Mouse (Mus musculus): ENCODE data around the gene St6galnac3. TPM values are rescaled to one million over a fixed set of nuclear protein-coding genes. Genes with fewer than 3 reads are reported as not detected.

Gene St6galnac3
- polyA plus RNA-seq, 1 experiment = 3.2 TPM

DNA sequence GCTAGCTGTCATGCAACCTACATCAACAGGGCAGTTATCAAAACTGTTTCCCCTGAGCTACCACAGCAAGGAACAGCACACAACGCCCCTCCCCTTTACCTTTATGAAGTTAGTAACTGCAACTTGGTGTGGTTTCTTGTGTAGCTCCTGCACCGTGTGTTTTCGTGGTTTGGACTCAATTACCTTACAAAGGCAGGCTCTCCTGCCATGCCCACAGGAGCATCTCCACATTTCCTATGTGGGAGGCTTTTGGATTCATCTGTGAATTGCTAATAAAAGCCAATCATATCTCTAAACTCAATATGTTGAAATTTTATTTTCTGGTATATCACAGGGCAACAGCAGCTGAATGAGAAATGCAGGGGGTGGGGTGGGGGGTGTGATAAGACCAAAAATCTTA, 144.8 kb downstream of the St6galnac3 start:
- Histone ChIP-seq H3K27me3 (replicated peaks; ENCODE audit: control insufficient read depth, insufficient read depth, low read length) (no peaks in the 10 kb centered on the region), H3K36me3 (ENCODE audit: control insufficient read depth, insufficient read depth, low read length) (no peaks in the 10 kb centered on the region), H3K27ac (ENCODE audit: insufficient read depth, low read depth, low read length) (no peak overlapping the region), H3K4me1 (ENCODE audit: control insufficient read depth, insufficient read depth, low read length) (0 out of 2 replicates have a peak, but pooled peaks cover 2% of the 10 kb centered on the region), H3K4me3 (ENCODE audit: insufficient read depth, low read depth, low read length) (no peak overlapping the region)
- DNase-seq = no peak
- TF ChIP-seq POLR2A (IDR thresholded peaks at IDR 0.05; ENCODE audit: low read depth, low read length) = no peak
- no peak for TF ChIP-seq CTCF (conservative IDR thresholded peaks at IDR 0.05; ENCODE audit: insufficient read depth, insufficient read length, low read depth, low read length)
- 88% methylated on average over 3 of the region's 3 CpGs for WGBS

DNA sequence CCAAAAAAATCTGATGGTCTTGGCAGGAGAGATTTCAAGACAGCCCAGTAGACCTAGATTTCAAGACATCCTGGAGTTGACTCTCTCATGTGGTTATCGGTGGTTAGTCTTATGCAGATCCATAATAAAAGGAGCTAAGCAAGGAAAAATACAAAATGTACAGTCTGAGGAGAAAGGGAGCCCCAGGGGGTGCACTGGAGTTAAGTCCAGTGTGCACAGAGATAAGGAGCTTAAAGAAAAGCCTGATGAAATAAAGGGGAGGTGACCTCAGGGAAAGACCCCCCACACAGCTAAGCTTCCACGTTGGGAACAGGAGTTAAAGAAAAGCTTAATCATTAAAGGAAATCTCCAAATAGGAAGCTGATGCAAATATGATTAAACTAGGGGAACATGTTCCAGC, 147.7 kb downstream of the St6galnac3 start:
- Histone ChIP-seq H3K27ac (ENCODE audit: insufficient read depth, low read depth, low read length) (no peak overlapping the region), H3K36me3 (ENCODE audit: control insufficient read depth, insufficient read depth, low read length) (no peaks in the 10 kb centered on the region), H3K27me3 (replicated peaks; ENCODE audit: control insufficient read depth, insufficient read depth, low read length) (no peaks in the 10 kb centered on the region), H3K4me3 (ENCODE audit: insufficient read depth, low read depth, low read length) (no peak overlapping the region), H3K4me1 (ENCODE audit: control insufficient read depth, insufficient read depth, low read length) (no peaks in the 10 kb centered on the region)
- 57% methylated on average over 2 of the region's 2 CpGs for WGBS
- TF ChIP-seq CTCF (conservative IDR thresholded peaks at IDR 0.05; ENCODE audit: insufficient read depth, insufficient read length, low read depth, low read length) (no peak), POLR2A (IDR thresholded peaks at IDR 0.05; ENCODE audit: low read depth, low read length) (no peak)
- no peak for DNase-seq

DNA sequence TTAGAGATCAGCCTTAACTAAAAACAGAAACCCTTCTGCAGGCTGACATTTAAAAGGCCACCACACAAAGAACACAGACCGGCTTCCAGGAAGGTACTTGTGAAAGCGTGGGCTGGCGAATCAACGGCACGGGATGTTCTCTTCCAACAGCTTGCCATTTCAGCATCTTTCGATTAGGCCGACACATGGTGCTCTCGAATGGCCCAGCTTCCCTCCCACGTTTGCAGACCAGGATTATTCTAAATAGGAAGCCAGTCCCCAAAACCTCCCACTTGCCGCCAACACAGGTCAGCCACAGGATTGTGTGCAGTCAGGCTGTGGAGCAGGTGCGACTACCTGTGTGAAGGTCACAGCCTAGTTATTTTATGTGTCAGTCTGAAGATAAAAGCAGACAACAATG, 153.8 kb downstream of the St6galnac3 start:
- WGBS = 85% methylated on average over 11 of the region's 11 CpGs
- Histone ChIP-seq H3K27ac (ENCODE audit: insufficient read depth, low read depth, low read length) (no peak overlapping the region), H3K4me1 (ENCODE audit: control insufficient read depth, insufficient read depth, low read length) (no peaks in the 10 kb centered on the region), H3K27me3 (replicated peaks; ENCODE audit: control insufficient read depth, insufficient read depth, low read length) (no peaks in the 10 kb centered on the region), H3K4me3 (ENCODE audit: insufficient read depth, low read depth, low read length) (no peak overlapping the region), H3K36me3 (ENCODE audit: control insufficient read depth, insufficient read depth, low read length) (no peaks in the 10 kb centered on the region)
- TF ChIP-seq CTCF (conservative IDR thresholded peaks at IDR 0.05; ENCODE audit: insufficient read depth, insufficient read length, low read depth, low read length) (no peak), POLR2A (IDR thresholded peaks at IDR 0.05; ENCODE audit: low read depth, low read length) (no peak)
- DNase-seq = no peak

DNA sequence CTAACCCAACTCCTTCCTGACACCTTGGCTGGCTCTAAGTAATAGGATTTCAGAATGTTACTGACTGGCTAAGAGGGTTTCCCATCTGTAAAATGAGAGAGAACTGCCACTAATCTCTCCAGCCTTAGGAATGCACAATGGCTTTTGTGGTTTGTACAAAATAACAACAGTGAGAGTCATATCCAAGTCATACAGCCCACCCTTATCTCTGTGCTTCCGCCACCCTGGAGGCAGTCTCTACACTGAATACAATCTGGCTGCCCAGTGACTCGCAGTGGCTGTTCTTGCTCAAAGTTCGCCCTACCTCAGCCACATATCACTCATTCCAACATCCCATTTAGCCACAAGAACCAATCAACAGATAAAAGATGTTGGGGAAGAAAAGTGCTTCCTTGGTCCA, 156.2 kb downstream of the St6galnac3 start:
- Histone ChIP-seq H3K27ac (ENCODE audit: insufficient read depth, low read depth, low read length) (no peak overlapping the region), H3K4me3 (ENCODE audit: insufficient read depth, low read depth, low read length) (no peak overlapping the region), H3K4me1 (ENCODE audit: control insufficient read depth, insufficient read depth, low read length) (no peaks in the 10 kb centered on the region), H3K36me3 (ENCODE audit: control insufficient read depth, insufficient read depth, low read length) (no peaks in the 10 kb centered on the region), H3K27me3 (replicated peaks; ENCODE audit: control insufficient read depth, insufficient read depth, low read length) (no peaks in the 10 kb centered on the region)
- WGBS = 93% methylated on average over 3 of the region's 3 CpGs
- no peak for TF ChIP-seq POLR2A (IDR thresholded peaks at IDR 0.05; ENCODE audit: low read depth, low read length)
- no peak for TF ChIP-seq CTCF (conservative IDR thresholded peaks at IDR 0.05; ENCODE audit: insufficient read depth, insufficient read length, low read depth, low read length)
- DNase-seq = no peak

DNA sequence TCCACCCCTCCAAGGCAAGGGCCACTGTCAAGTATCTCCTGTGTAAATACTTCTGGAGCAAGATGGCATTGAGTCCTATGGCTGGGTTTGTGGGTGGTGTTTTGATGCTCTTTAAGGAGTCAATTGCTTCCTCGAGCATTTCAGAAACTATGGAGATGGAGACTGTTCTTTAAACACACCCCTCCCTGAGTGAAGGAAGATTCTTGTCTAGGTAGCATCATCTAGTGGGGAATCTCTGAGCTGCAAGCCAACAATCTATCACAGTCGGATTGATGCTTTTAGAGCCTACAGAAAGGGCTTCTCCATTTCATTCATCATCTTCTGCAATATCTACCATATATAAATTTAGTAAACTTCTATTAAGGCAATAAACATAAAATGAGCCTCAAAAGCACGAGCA, 157.1 kb downstream of the St6galnac3 start:
- Histone ChIP-seq H3K4me1 (ENCODE audit: control insufficient read depth, insufficient read depth, low read length) (no peaks in the 10 kb centered on the region), H3K4me3 (ENCODE audit: insufficient read depth, low read depth, low read length) (no peak overlapping the region), H3K27me3 (replicated peaks; ENCODE audit: control insufficient read depth, insufficient read depth, low read length) (no peaks in the 10 kb centered on the region), H3K27ac (ENCODE audit: insufficient read depth, low read depth, low read length) (no peak overlapping the region), H3K36me3 (ENCODE audit: control insufficient read depth, insufficient read depth, low read length) (no peaks in the 10 kb centered on the region)
- 65% methylated on average over 3 of the region's 3 CpGs for WGBS
- DNase-seq = no peak
- TF ChIP-seq CTCF (conservative IDR thresholded peaks at IDR 0.05; ENCODE audit: insufficient read depth, insufficient read length, low read depth, low read length) = no peak
- TF ChIP-seq POLR2A (IDR thresholded peaks at IDR 0.05; ENCODE audit: low read depth, low read length) = no peak

DNA sequence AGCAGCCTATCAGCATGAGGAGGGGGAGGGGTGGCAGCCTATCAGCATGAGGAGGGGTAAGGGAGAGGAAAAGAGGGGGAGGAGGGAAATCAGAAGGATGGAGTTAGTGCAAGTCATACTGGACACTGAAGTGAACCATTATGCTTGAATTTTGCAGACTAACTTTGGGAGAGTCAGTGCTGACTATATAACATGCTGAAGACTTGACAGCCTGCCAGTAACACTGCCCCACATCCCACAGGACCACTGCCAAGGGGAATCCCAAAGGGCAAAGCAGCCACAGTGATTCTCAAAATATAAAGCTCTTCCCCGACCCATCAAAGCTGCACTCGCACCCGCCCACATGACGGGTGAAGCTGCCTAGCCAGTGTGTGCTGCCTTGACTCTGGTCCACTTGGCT, 157.5 kb downstream of the St6galnac3 start:
- DNase-seq = no peak
- no peak for TF ChIP-seq CTCF (conservative IDR thresholded peaks at IDR 0.05; ENCODE audit: insufficient read depth, insufficient read length, low read depth, low read length)
- Histone ChIP-seq H3K4me3 (ENCODE audit: insufficient read depth, low read depth, low read length) (no peak overlapping the region), H3K4me1 (ENCODE audit: control insufficient read depth, insufficient read depth, low read length) (no peaks in the 10 kb centered on the region), H3K36me3 (ENCODE audit: control insufficient read depth, insufficient read depth, low read length) (no peaks in the 10 kb centered on the region), H3K27ac (ENCODE audit: insufficient read depth, low read depth, low read length) (no peak overlapping the region), H3K27me3 (replicated peaks; ENCODE audit: control insufficient read depth, insufficient read depth, low read length) (no peaks in the 10 kb centered on the region)
- WGBS = 52% methylated on average over 4 of the region's 4 CpGs

DNA sequence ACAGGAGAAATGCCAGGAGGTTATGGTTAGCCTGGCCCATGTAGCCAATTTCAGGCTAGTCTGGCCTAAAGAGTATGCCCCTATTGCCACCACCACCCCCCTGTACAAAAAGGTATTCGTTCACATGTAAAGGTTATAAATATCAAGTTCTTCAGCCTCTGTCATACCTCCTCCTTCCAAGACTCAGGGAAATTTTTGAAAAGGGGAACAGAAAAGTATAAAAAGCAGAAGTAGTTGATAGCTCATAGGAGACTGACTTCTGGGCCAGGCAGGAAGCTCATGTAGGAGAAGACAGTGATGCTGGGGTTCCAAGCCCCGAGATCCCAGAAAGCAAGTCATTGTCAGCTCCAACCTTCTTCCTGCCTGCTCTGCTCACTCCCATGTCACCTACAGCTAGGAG, 158.9 kb downstream of the St6galnac3 start:
- DNase-seq = no peak
- TF ChIP-seq CTCF (conservative IDR thresholded peaks at IDR 0.05; ENCODE audit: insufficient read depth, insufficient read length, low read depth, low read length) (no peak), POLR2A (IDR thresholded peaks at IDR 0.05; ENCODE audit: low read depth, low read length) (no peak)
- H3K27me3 ChIP-seq (replicated peaks; ENCODE audit: control insufficient read depth, insufficient read depth, low read length) = no peaks in the 10 kb centered on the region
- H3K4me1 ChIP-seq (ENCODE audit: control insufficient read depth, insufficient read depth, low read length) = no peaks in the 10 kb centered on the region
- 88% methylated on average over 2 of the region's 2 CpGs for WGBS
- no peak overlapping the region for H3K4me3 ChIP-seq (ENCODE audit: insufficient read depth, low read depth, low read length)
- no peaks in the 10 kb centered on the region for H3K36me3 ChIP-seq (ENCODE audit: control insufficient read depth, insufficient read depth, low read length)
- H3K27ac ChIP-seq (ENCODE audit: insufficient read depth, low read depth, low read length) = no peak overlapping the region

DNA sequence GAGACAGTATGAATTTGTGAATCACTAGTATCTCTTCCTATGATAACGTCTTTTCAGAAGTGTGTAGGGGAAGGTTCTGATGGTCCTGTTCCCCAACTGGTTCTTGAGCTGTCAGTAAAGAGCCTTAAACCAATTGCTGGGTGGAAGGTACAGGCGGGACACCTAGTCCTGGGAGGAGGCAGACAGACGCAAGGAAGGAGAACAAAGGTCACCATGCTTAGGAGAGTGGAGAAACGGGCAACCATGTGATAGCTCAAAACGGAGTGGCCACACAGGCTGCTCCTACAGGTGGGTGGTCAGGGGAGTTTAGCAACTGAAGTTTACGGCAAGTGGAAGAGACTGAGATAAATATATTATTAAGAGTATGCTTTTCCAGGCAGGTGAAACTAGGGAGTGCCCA, 164.1 kb downstream of the St6galnac3 start:
- Histone ChIP-seq H3K27ac (ENCODE audit: insufficient read depth, low read depth, low read length) (no peak overlapping the region), H3K27me3 (replicated peaks; ENCODE audit: control insufficient read depth, insufficient read depth, low read length) (no peaks in the 10 kb centered on the region), H3K4me3 (ENCODE audit: insufficient read depth, low read depth, low read length) (no peak overlapping the region), H3K4me1 (ENCODE audit: control insufficient read depth, insufficient read depth, low read length) (no peaks in the 10 kb centered on the region), H3K36me3 (ENCODE audit: control insufficient read depth, insufficient read depth, low read length) (no peaks in the 10 kb centered on the region)
- DNase-seq = peak; percentile 42
- WGBS = 49% methylated on average over 6 of the region's 6 CpGs
- no peak for TF ChIP-seq CTCF (conservative IDR thresholded peaks at IDR 0.05; ENCODE audit: insufficient read depth, insufficient read length, low read depth, low read length)
- TF ChIP-seq POLR2A (IDR thresholded peaks at IDR 0.05; ENCODE audit: low read depth, low read length) = no peak
